Mouse (Mus musculus) layer of hippocampus, adult 2 months (tissue): ENCODE data around the gene Sgms1. TPM values are rescaled to one million over a fixed set of nuclear protein-coding genes. Genes with fewer than 3 reads are reported as not detected.
"Not testable (repeated sequence)": the region's sequence is repeated elsewhere in the genome, so short reads cannot be mapped to it uniquely, and the experiment has no call there.

ENCODE experiments used
- DNase-seq, 2 experiments: peaks; one replicate each; pipeline ENCODE4 v3.0.0; 2022; ENCODE audit warnings: low spot score in 2 of 2
- H3K27ac ChIP-seq: fragments of 200-600 bp; 2 replicates; pipeline ENCODE4 v1.8.1; 2022
- H3K4me3 ChIP-seq: fragments of 200-600 bp; 2 replicates; pipeline ENCODE4 v1.8.1; 2022; ENCODE audit warnings: mild to moderate bottlenecking
- CTCF ChIP-seq: fragments of 200-600 bp; conservative IDR thresholded peaks from 2 replicates; pipeline ENCODE4 v1.8.1; 2022; ENCODE audit warnings: antibody characterized with exemption, mild to moderate bottlenecking, moderate library complexity
- total RNA-seq, 2 experiments: library from RNA; stranded (reverse); gene quantifications; 2 replicates each; pipeline ENCODE4 v1.2.3; 2021

The Sgms1 gene
- total RNA-seq, 2 experiments from 2014 or later: 53.9 to 59.6 TPM

DNA sequence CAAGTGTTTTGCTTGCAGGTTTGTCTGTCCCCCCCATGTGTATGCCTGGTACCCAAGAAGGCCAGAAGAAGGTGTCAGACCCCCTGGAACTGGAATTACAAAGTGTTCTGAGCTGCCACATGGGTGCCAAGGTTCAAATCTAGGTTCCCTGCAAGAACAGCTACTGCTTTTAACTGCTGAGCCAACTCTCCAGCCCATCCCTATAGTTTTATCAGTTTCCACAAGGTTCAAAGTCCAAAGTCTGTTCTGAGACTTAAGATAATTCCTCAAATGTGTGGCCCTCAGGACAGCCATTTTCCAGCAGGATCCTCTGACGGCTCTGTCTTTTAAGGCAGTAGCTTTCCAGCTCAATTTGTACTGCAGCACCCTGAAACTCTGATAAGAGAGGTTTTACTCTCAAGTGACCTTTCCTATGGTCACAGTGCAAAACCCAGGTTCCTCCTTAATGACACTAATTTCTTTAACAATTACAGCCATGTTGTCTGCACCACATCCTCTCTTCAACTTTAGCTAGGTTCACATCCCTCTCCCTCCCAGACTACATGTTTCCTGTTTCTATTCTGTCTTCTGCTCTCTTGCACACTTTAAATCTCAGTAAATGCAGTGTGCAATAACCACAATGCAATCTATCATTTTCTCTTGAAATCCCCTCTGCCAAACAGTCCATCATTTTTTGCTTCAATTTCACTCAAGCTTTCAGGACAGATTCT is 28.4 kb downstream of the Sgms1 start:
- DNase-seq: no peak
- no peak for TF ChIP-seq CTCF
- Histone ChIP-seq H3K4me3 (no peak overlapping the region), H3K27ac (no peak overlapping the region)

DNA sequence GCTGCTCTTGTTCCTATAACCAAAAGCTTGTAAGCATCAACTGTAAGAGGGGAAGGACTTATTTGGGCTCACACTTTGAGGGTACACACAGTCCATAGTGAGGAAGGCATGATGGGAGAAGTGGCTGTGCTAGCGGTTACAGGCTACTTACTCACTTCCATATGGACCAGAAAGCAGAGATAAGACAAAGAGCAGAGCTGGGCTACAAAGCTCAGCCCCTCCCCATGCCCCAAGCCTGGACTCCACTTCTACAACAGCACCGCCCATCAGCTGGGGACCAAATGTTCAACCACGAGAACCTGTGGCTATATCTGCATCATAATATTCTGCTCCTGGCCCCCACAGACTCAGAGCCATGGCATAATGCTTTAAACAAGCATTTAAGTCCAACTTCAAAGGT is 29.0 kb downstream of the Sgms1 start:
- DNase-seq: no peak
- no peak overlapping the region for H3K27ac ChIP-seq
- no peak overlapping the region for H3K4me3 ChIP-seq
- no peak for TF ChIP-seq CTCF

DNA sequence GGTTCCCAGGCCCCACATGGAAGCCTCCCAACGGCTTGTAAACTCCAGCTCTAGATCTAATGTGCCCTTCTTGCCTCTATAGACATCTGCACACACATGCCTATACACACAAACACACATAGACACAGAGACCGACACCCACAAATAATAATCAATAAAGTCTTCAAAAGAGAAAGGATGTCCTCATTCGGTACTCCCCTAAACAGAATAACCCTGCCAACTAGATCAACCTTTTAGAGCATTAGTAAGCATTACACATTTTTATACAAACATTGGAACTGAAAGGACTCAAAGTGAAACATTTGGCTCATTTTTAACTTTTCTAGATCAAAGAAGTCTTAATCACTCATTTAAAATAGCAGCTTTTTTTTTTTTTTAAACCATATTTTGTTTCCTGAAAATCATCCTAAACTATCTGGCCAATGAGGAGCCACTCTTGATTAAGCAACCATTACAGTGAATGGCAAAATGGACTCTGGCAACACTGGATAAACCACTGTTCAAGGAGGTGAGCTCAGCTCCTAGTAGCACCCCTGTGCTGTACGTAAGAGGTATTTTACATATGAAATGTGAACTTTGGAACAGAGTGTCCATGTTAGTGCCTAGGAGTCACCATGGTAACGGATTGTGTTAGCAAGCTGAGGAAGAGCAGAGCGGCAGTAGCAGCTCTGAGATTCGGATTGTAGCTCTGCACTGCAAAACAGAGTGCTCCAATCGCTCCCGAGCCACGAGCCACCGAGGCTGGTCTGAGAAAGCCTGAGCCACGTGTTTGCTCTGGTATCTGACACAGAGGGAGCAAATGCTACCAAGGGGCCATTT is 30.6 kb downstream of the Sgms1 start:
- no peak for TF ChIP-seq CTCF
- Histone ChIP-seq H3K4me3 (peak overlapping the region; percentile 13; the same call in 1 of the 2 replicates), H3K27ac (peak overlapping the region; percentile 70; the same call in 1 of the 2 replicates)
- peak in 1 of 2 experiments; percentile 39 for DNase-seq

DNA sequence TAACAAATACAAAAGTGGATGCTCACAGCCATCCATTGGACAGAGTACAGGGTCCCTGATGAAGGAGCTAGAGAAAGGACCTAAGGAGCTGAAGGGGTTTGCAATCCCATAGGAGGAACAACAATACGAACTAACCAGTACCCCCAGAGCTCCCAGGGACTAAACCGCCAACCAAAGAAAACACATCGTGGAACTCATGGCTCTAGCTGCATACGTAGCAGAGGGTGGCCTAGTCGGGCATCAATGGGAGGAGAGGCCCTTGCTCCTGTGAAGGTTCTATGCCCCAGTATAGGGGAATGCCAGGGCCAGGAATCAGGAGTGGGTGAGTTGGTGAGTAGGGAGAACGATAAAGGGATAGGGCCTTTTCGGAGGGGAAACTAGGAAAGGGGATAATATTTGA is 31.5 kb downstream of the Sgms1 start:
- not testable (repeated sequence) for DNase-seq, H3K4me3 ChIP-seq, H3K27ac ChIP-seq

DNA sequence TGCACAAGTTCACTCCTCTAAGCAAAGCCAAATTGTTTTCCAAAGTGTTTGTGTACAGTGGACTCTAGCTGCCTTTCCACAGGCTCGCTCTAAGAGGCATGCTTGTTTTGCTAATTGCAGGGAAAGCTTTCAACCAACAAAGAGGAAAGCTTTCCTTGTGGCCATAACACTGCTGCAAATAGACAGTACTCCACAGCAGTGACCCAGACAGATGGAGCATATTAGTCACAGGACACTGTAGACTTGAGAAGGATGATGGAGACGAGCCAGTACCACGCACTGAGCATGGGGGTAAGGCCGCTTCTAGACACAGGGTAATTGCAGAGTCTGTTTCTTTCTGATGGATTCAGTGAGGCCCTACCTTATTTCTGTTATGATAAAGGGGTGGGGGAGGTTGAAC is 33.3 kb downstream of the Sgms1 start:
- no peak overlapping the region for H3K27ac ChIP-seq
- H3K4me3 ChIP-seq: no peak overlapping the region
- DNase-seq: no peak
- TF ChIP-seq CTCF: no peak

DNA sequence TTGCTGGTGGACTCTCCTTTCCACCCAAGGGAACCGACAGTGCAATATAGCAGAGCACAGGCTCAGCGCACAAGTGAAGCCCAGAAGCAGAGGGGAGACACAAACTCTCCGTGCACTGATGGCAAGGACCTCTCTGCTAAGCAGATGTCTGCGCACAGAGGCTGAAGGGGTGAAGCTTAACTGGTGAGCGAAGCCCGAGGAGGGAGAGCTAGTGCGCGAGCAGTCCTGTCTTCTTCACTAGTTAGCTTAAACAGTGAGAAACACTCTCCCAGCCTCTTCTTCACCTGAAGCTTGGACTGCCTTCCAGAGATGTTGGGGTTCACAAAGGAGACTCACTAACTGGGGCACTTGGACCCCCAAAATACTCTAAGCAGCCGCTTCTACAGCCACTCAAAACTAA is 36.1 kb downstream of the Sgms1 start:
- TF ChIP-seq CTCF: no peak
- no peak for DNase-seq
- no peak overlapping the region for H3K27ac ChIP-seq

DNA sequence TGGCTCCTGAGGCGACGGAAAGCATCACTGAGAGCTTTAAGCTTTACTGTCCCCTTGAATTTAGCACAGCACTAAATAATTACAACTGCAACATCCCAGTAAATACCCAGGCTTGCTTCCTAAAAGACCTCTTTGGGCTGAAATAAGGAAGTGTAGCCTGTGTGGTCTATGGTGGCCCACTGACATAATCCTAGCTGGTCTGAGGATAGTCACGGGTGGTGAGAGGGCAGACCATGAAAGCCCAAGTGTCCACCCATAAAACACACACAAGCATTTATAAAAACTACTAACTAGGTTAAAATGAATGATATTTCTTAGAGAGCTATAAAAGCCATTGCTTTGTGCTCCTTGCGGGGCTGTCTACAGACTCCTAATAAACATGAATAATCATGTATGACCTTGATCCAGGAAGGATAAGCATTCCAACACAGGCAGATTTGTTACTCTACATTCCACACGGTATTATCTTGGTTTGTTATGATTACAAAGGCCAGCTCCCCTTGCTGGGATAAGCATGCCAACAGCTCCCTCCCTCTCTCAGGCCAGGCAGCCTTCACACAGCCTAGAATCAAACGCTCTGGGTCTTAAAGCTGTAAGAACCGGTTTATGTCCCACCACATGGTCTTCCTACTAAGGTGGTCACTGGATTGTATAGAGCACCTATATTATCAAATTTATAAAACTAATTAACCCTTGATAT is 40.4 kb downstream of the Sgms1 start:
- Histone ChIP-seq H3K4me3 (no peak overlapping the region), H3K27ac (no peak overlapping the region)
- TF ChIP-seq CTCF: no peak
- DNase-seq: no peak

More for the DNA sequence above, 36.1 kb downstream of the Sgms1 start:
- H3K4me3 ChIP-seq: no peak overlapping the region

DNA sequence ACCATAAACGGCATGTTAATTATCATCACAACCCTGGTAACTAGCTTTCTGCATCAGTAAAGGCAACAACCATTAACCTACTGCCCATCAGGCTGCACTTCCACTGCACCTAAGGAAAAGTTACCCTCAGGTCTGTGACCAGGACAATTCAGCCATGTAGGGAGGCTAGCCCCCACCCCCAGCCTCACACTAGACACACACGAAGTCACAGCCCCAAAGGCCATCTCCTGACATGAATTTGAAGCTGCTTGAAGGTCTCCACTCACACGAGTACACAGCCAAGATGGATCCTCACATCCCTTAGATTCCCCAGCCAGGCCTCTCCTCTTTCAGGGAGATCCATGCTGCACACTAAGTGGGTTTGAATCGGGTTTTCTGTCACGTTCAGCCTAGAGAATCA is 42.0 kb downstream of the Sgms1 start:
- Histone ChIP-seq H3K4me3 (no peak overlapping the region), H3K27ac (no peak overlapping the region)
- no peak for TF ChIP-seq CTCF
- DNase-seq: no peak

GRCm38 (mm10) chr19:32346624-32347341 is 42.7 kb downstream of the Sgms1 start:
- Histone ChIP-seq H3K4me3 (no peak overlapping the region), H3K27ac (no peak overlapping the region)
- no peak for DNase-seq
- TF ChIP-seq CTCF: no peak

DNA sequence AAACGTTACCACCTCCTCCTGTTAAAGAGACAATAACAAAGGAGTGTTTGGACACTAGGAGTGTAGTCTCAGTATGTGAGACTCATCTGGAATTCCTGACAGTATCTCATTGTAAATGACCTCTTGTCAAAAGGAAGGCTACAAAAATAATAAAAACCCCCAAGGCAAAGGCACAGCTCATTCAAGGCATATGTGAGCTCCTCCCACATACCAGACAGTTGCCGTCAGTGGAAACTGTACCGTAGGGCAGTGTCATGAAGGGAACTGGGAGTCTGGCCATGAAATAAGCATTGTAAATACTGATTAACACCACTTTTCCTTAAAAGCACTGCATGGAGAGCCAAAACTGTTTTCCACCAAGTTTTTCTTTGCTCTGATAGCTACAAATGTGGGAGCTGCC is 43.3 kb downstream of the Sgms1 start:
- peak in 1 of 2 experiments; percentile 57 for DNase-seq
- peak overlapping the region; percentile 28 for H3K27ac ChIP-seq
- TF ChIP-seq CTCF: no peak
- no peak overlapping the region for H3K4me3 ChIP-seq

DNA sequence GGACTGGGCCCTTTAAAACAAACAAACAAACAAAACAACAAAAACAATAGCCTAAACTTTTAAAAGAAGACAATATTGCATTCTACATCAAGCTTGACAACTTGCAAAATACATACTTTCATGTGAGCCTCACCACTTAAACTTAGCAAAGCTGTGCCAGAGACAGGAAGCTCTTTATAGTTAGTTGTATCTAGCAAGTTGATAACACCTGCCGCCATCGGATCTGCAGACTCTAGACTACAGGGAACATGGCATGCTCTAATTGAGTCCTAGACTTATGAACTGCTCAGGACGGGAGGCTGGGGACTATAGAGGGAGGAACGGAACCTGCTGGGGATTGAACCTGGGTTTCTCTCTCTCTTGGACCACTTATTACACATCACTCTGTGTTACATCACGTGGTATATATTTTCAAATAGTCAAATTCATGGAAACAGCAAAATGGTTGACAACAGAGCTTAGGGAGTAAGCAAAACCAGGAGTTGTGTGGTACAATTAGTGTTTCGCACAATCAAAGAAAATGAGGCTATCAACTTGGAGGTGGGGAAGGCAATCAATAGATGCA is 44.3 kb downstream of the Sgms1 start:
- TF ChIP-seq CTCF: no peak
- no peak for DNase-seq
- H3K4me3 ChIP-seq: no peak overlapping the region
- H3K27ac ChIP-seq: 0 out of 2 replicates have a peak overlapping the region, but pooled peaks have one; percentile 28

DNA sequence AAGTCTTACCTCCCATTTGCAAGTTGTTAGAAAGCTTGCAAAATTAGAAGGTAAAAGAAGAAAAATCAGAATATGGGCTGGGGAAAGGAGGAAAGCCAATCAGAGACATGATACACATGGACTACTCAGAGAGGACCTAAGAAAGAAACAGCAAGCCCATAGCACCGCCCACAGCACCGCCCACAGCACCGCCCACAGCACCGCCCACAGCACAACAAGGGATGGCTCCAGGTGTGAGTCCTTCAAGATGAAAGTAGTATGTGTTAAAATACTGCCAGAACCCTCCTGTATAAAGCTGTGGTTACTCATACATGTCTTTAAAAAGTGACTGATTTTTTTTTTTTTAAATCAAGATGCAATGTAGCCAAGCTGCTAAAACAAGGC is 44.8 kb downstream of the Sgms1 start:
- no peak overlapping the region for H3K27ac ChIP-seq
- H3K4me3 ChIP-seq: no peak overlapping the region
- no peak for TF ChIP-seq CTCF
- no peak for DNase-seq
